ENCODE assay signal across 13 mouse cellular contexts in genomic region chr8:57324671-57325070, GRCm38 (mm10). TPM values are rescaled to one million over a fixed set of nuclear protein-coding genes. Genes with fewer than 3 reads are reported as not detected.
A peak's percentile ranks its signal among the peaks of the same experiment; 100 is the strongest.
DNase-seq lines count a peak whose midpoint lies in the region; ATAC-seq lines count a peak whose summit lies in the region.
"Had no signal": no experiment of that assay in that cellular context is flagged by ENCODE, and none has a peak within 500 bp of the region (broad histone marks: within the 10 kb centered on the region; RNA-seq: fewer than 3 reads in every experiment).

No protein-coding gene starts in this region.

- H3K4me1 ChIP-seq in heart, embryonic 11.5 days (ENCODE audit: control insufficient read depth, insufficient read depth, low read length): peaks cover 20% of the 10 kb centered on the region
- peaks cover 47% of the 10 kb centered on the region for H3K4me1 ChIP-seq in embryonic facial prominence, embryonic 10.5 days
- H3K4me1 ChIP-seq in heart, embryonic 15.5 days (replicated peaks): peaks cover 31% of the 10 kb centered on the region
- H3K4me1 ChIP-seq in limb, embryonic 15.5 days: peaks cover 47% of the 10 kb centered on the region

- H3K36me3 ChIP-seq in heart, embryonic 11.5 days (ENCODE audit: control insufficient read depth, insufficient read depth, low read length): no peaks in the 10 kb centered on the region; the same call in 1 of the 2 replicates
- no peaks in the 10 kb centered on the region for H3K36me3 ChIP-seq in embryonic facial prominence, embryonic 10.5 days (replicated peaks)
- no peaks in the 10 kb centered on the region for H3K36me3 ChIP-seq in heart, embryonic 15.5 days
- no peaks in the 10 kb centered on the region for H3K36me3 ChIP-seq in limb, embryonic 15.5 days
- H3K36me3 ChIP-seq: hindbrain, embryonic 13.5 days had no signal

- WGBS in heart, embryonic 11.5 days (ENCODE audit: insufficient replicate concordance): 2% methylated on average over 5 of the region's 5 CpGs
- WGBS in embryonic facial prominence, embryonic 10.5 days: 2% methylated on average over 5 of the region's 5 CpGs
- 7% methylated on average over 5 of the region's 5 CpGs for WGBS in heart, embryonic 15.5 days
- 14% methylated on average over 5 of the region's 5 CpGs for WGBS in limb, embryonic 15.5 days

- H3K9me3 ChIP-seq in heart, embryonic 11.5 days (replicated peaks; ENCODE audit: control insufficient read depth, low read length): no peaks in the 10 kb centered on the region
- no peaks in the 10 kb centered on the region for H3K9me3 ChIP-seq in embryonic facial prominence, embryonic 10.5 days
- no peaks in the 10 kb centered on the region for H3K9me3 ChIP-seq in heart, embryonic 15.5 days (replicated peaks)
- H3K9me3 ChIP-seq in limb, embryonic 15.5 days: no peaks in the 10 kb centered on the region
- H3K9me3 ChIP-seq: hindbrain, embryonic 13.5 days had no signal

- no peak for DNase-seq in heart, adult 9 months (ENCODE audit: low spot score in 2 of 2)
- DNase-seq in embryonic facial prominence, embryonic 10.5 days (ENCODE audit: low spot score): peak; percentile 32
- DNase-seq in B cell, adult 2 months: no peak
- DNase-seq in lung, postnatal 4 days: no peak
- DNase-seq in testis, postnatal 10 days (ENCODE audit: low spot score): no peak
- DNase-seq: adrenal gland, postnatal 10 days; kidney, postnatal 14 days; lung, postnatal 10 days; retina, postnatal 1 day had no signal

- peak overlapping the region; percentile 74 for H3K4me2 ChIP-seq in heart, embryonic 11.5 days
- H3K4me2 ChIP-seq in heart, embryonic 15.5 days: peak overlapping the region; percentile 77
- peak overlapping the region; percentile 40; the same call in 1 of the 2 replicates for H3K4me2 ChIP-seq in limb, embryonic 15.5 days
- H3K4me2 ChIP-seq: hindbrain, embryonic 13.5 days had no signal

- H3K27me3 ChIP-seq in heart, embryonic 11.5 days (ENCODE audit: control insufficient read depth, insufficient read depth, low read length): peaks cover 3% of the 10 kb centered on the region; the same call in 1 of the 2 replicates
- H3K27me3 ChIP-seq in embryonic facial prominence, embryonic 10.5 days (replicated peaks; ENCODE audit: low read depth, poor library complexity, severe bottlenecking): peaks cover 100% of the 10 kb centered on the region
- H3K27me3 ChIP-seq in heart, embryonic 15.5 days: no peaks in the 10 kb centered on the region; the same call in 1 of the 2 replicates
- peaks cover 50% of the 10 kb centered on the region for H3K27me3 ChIP-seq in limb, embryonic 15.5 days

- ATAC-seq in heart, embryonic 11.5 days (replicated peaks; ENCODE audit: insufficient number of reproducible peaks, low FRiP score, low TSS enrichment): no peak
- ATAC-seq in heart, embryonic 15.5 days (replicated peaks; ENCODE audit: insufficient number of reproducible peaks, insufficient read depth, low FRiP score, low read depth): no peak
- ATAC-seq in limb, embryonic 15.5 days (ENCODE audit: insufficient number of reproducible peaks, low FRiP score, low TSS enrichment, low read depth): no peak

- H3K4me3 ChIP-seq in heart, embryonic 11.5 days (ENCODE audit: low read depth, low read length): peak overlapping the region; percentile 95
- H3K4me3 ChIP-seq in embryonic facial prominence, embryonic 10.5 days: peak overlapping the region; percentile 63
- peak overlapping the region; percentile 92 for H3K4me3 ChIP-seq in heart, embryonic 15.5 days
- peak overlapping the region; percentile 30 for H3K4me3 ChIP-seq in limb, embryonic 15.5 days
- H3K4me3 ChIP-seq: hindbrain, embryonic 13.5 days had no signal

- H3K27ac ChIP-seq in heart, embryonic 11.5 days (ENCODE audit: low read depth, low read length): peak overlapping the region; percentile 96
- peak overlapping the region; percentile 60 for H3K27ac ChIP-seq in embryonic facial prominence, embryonic 10.5 days (replicated peaks)
- H3K27ac ChIP-seq in heart, embryonic 15.5 days: peak overlapping the region; percentile 98
- peak overlapping the region; percentile 74 for H3K27ac ChIP-seq in limb, embryonic 15.5 days
- H3K27ac ChIP-seq: hindbrain, embryonic 13.5 days had no signal

- peak overlapping the region; percentile 99 for H3K9ac ChIP-seq in heart, embryonic 11.5 days (ENCODE audit: low read depth, low read length)
- peak overlapping the region; percentile 70 for H3K9ac ChIP-seq in heart, embryonic 15.5 days
- H3K9ac ChIP-seq in limb, embryonic 15.5 days: no peak overlapping the region
- H3K9ac ChIP-seq: hindbrain, embryonic 13.5 days had no signal

RNA-seq across cellular contexts. Expression of gene Hand2, which starts 3.9 kb away (rescaled TPM):
- polyA plus RNA-seq in heart, embryonic 11.5 days (2014; fragmentation: Nextera tagmentation; extraction: Ambion mirVana): 17.2 and 17.9 TPM in 2 replicates
- 3.9 and 5.4 TPM in 2 replicates for polyA plus RNA-seq in embryonic facial prominence, embryonic 10.5 days (2016; fragmentation: Nextera tagmentation; extraction: Ambion mirVana)
- 8.7 and 11.8 TPM in 2 replicates for polyA plus RNA-seq in heart, embryonic 15.5 days (2015; fragmentation: Nextera tagmentation; extraction: Ambion mirVana)
- 5.0 and 6.6 TPM in 2 replicates for polyA plus RNA-seq in limb, embryonic 15.5 days (2015; fragmentation: Nextera tagmentation; extraction: Ambion mirVana)
- polyA plus RNA-seq: hindbrain, embryonic 13.5 days had no signal

Comparison
In these comparisons a context has a peak if more than half of its experiments do, and no peak if none do; other contexts are left out.
1. H3K4me3 ChIP-seq: peak in every context shown above with its lines; median percentile 95 in heart, embryonic 11.5 days; 92 in heart, embryonic 15.5 days; 63 in embryonic facial prominence, embryonic 10.5 days; 30 in limb, embryonic 15.5 days.